Mouse (Mus musculus): ENCODE results near the gene Foxn1. TPM values are rescaled to one million over a fixed set of nuclear protein-coding genes. Genes with fewer than 3 reads are reported as not detected.

Foxn1 gene
- total and polyA plus RNA-seq, 2 experiments from 2014 or later = not detected

DNA sequence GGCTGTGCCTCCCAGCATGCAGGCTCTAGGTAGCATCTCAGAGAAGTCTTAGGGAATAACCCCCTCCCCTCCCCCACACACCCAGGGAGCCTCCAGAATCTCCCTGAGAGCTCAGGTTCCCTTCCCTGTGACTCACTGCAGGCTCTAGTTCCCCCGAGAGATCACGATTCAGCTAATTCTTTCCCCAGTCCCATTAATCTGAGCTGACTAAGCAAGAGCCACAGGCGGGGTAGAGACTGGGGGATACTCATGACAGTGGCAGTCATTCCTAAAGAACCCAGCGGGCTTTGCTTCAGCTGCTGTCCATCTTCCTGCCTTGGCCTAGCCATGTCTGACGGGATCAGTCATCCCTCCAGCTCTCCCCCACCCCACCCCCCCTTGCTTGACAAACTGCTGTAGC, 3.7 kb downstream of the Foxn1 start:
- no peak overlapping the region for H3K27ac ChIP-seq (ENCODE audit: low read depth)
- 35% methylated on average over 5 of the region's 5 CpGs for WGBS
- H3K4me3 ChIP-seq (ENCODE audit: low read depth, low read length) = no peak overlapping the region
- DNase-seq (ENCODE audit: low spot score) (no peak), ATAC-seq (ENCODE audit: insufficient read depth, low read depth) (no peak)
- no peaks in the 10 kb centered on the region for H3K9me3 ChIP-seq (replicated peaks; ENCODE audit: control insufficient read depth, low read length)
- H3K36me3 ChIP-seq (replicated peaks; ENCODE audit: control insufficient read depth, insufficient read depth, low read length) = no peaks in the 10 kb centered on the region
- H3K4me2 ChIP-seq (ENCODE audit: low read depth, low read length) = no peak overlapping the region
- 0 out of 2 replicates have a peak, but pooled peaks cover 3% of the 10 kb centered on the region for H3K27me3 ChIP-seq (ENCODE audit: control insufficient read depth, insufficient read depth, low read length)
- no peak overlapping the region for H3K9ac ChIP-seq (replicated peaks; ENCODE audit: low read depth, low read length)
- no peaks in the 10 kb centered on the region for H3K4me1 ChIP-seq (ENCODE audit: control insufficient read depth, insufficient read depth)
- TF ChIP-seq EP300 (IDR thresholded peaks at IDR 0.05; ENCODE audit: low read depth) = no peak
- no peak for TF ChIP-seq CTCF (IDR thresholded peaks at IDR 0.05; ENCODE audit: low read depth)

DNA sequence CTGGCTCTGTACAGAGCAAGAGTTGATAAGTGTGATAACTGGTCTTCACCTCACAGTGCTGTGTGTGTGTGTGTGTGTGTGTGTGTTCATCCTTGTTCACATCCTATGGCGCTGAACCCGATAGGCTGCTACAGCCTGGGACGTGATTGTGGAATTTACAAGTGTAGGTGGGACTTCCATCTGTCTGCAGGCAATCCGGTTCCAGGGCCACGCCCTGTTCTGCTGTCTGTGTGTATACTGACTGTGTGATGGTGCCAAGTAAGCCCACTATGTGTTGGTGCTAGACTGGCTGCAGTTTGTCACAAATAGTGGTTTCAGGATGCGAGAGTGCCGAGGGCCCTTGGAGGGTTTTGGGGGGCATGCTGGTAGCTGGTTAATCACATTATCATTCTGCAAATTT, 4.1 kb downstream of the Foxn1 start:
- 0 out of 2 replicates have a peak, but pooled peaks cover 3% of the 10 kb centered on the region for H3K27me3 ChIP-seq (ENCODE audit: control insufficient read depth, insufficient read depth, low read length)
- 74% methylated on average over 7 of the region's 7 CpGs for WGBS

DNA sequence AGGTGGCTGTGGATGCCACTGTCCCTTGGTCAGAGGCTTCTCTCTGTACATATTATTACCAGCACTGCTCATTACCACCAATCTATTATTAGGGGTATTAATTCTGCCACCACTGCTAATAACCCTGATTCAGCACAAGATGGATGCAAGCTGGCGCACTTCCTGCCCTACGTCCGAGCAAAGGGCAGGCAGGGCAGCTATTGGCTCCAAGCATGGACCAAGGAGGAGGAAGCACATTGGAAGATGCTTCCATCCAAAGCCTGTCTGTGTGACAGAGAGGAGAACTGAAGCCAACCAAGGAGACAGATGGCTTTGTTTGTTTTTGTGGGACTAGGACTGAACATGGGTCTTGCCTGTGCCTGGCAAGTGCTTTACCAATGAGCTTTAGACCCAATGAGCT, 5.4 kb downstream of the Foxn1 start:
- Histone ChIP-seq H3K27me3 (ENCODE audit: control insufficient read depth, insufficient read depth, low read length) (0 out of 2 replicates have a peak, but pooled peaks cover 3% of the 10 kb centered on the region), H3K4me3 (ENCODE audit: low read depth, low read length) (no peak overlapping the region), H3K9ac (replicated peaks; ENCODE audit: low read depth, low read length) (no peak overlapping the region), H3K9me3 (replicated peaks; ENCODE audit: control insufficient read depth, low read length) (no peaks in the 10 kb centered on the region), H3K36me3 (replicated peaks; ENCODE audit: control insufficient read depth, insufficient read depth, low read length) (no peaks in the 10 kb centered on the region), H3K27ac (ENCODE audit: low read depth) (no peak overlapping the region), H3K4me1 (ENCODE audit: control insufficient read depth, insufficient read depth) (no peaks in the 10 kb centered on the region), H3K4me2 (ENCODE audit: low read depth, low read length) (no peak overlapping the region)
- TF ChIP-seq EP300 (IDR thresholded peaks at IDR 0.05; ENCODE audit: low read depth) (no peak), CTCF (IDR thresholded peaks at IDR 0.05; ENCODE audit: low read depth) (no peak)
- no peak for DNase-seq (ENCODE audit: low spot score)
- WGBS = 78% methylated on average over 3 of the region's 3 CpGs
- ATAC-seq (ENCODE audit: insufficient read depth, low read depth) = no peak

More for the DNA sequence above, 4.1 kb downstream of the Foxn1 start:
- no peak overlapping the region for H3K4me2 ChIP-seq (ENCODE audit: low read depth, low read length)
- no peaks in the 10 kb centered on the region for H3K4me1 ChIP-seq (ENCODE audit: control insufficient read depth, insufficient read depth)
- no peaks in the 10 kb centered on the region for H3K36me3 ChIP-seq (replicated peaks; ENCODE audit: control insufficient read depth, insufficient read depth, low read length)
- H3K9ac ChIP-seq (replicated peaks; ENCODE audit: low read depth, low read length) = no peak overlapping the region
- H3K9me3 ChIP-seq (replicated peaks; ENCODE audit: control insufficient read depth, low read length) = no peaks in the 10 kb centered on the region
- H3K4me3 ChIP-seq (ENCODE audit: low read depth, low read length) = no peak overlapping the region
- ATAC-seq (ENCODE audit: insufficient read depth, low read depth) (no peak), DNase-seq (ENCODE audit: low spot score) (no peak)
- TF ChIP-seq CTCF (IDR thresholded peaks at IDR 0.05; ENCODE audit: low read depth) (no peak), EP300 (IDR thresholded peaks at IDR 0.05; ENCODE audit: low read depth) (no peak)
- H3K27ac ChIP-seq (ENCODE audit: low read depth) = no peak overlapping the region

DNA sequence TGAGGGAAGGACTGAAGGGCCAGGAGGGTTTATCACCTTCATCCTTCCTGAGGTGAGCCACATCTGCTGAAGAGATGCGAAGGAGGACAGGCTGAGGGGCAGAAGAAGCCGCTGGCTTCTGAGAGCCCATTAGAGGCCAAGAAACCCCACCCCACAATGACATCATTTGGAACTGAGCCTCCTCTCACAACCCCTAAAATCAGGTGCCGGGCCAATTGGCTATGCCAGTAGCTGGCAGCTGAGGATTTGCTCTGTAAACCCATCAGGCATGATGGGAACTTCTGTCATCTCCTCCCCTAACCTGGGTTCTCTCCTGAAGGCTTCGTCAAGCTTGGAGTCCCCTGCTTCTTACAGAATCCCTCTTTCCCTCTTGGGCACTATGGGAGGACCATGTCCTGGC, 6.0 kb downstream of the Foxn1 start:
- Histone ChIP-seq H3K4me3 (ENCODE audit: low read depth, low read length) (no peak overlapping the region), H3K9me3 (replicated peaks; ENCODE audit: control insufficient read depth, low read length) (no peaks in the 10 kb centered on the region), H3K4me2 (ENCODE audit: low read depth, low read length) (no peak overlapping the region), H3K27ac (ENCODE audit: low read depth) (no peak overlapping the region), H3K9ac (replicated peaks; ENCODE audit: low read depth, low read length) (no peak overlapping the region), H3K4me1 (ENCODE audit: control insufficient read depth, insufficient read depth) (no peaks in the 10 kb centered on the region), H3K36me3 (replicated peaks; ENCODE audit: control insufficient read depth, insufficient read depth, low read length) (no peaks in the 10 kb centered on the region), H3K27me3 (ENCODE audit: control insufficient read depth, insufficient read depth, low read length) (0 out of 2 replicates have a peak, but pooled peaks cover 3% of the 10 kb centered on the region)
- DNase-seq (ENCODE audit: low spot score) (no peak), ATAC-seq (ENCODE audit: insufficient read depth, low read depth) (no peak)
- TF ChIP-seq CTCF (IDR thresholded peaks at IDR 0.05; ENCODE audit: low read depth) (no peak), EP300 (IDR thresholded peaks at IDR 0.05; ENCODE audit: low read depth) (no peak)
- 56% methylated on average over 4 of the region's 4 CpGs for WGBS

DNA sequence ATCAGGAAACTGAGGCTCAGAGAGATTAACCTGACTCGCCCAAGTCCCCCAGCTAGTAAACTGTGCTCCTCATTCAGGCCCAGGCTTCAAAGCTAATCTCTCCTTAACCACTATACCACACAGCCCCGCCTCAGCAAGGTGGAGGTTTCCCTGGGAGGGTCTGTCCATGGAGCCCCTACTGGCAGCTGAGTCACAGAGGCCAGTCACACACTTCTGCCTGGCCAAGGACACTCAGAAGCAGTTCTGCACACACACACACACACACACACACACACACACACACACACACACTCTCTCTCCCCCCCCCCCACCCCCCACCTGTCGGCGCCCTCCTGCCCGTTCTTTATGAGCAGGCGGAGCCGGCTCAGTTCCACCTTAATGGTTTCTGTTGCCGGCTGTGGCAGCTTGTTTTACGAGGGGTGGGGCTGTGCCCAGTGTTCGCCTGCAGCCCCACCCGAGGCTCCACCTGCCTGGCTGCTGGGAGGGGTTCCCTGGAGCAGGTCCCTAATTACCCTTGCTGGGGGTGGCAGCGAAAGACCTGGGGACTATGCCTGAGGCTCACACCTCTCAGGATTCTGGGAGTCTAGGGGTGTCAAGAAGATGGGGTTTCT, 8.7 kb downstream of the Foxn1 start:
- no peak overlapping the region for H3K27ac ChIP-seq (ENCODE audit: low read depth)
- ATAC-seq (ENCODE audit: insufficient read depth, low read depth) (no peak), DNase-seq (ENCODE audit: low spot score) (no peak)
- no peaks in the 10 kb centered on the region for H3K4me1 ChIP-seq (ENCODE audit: control insufficient read depth, insufficient read depth)
- H3K27me3 ChIP-seq (ENCODE audit: control insufficient read depth, insufficient read depth, low read length) = 0 out of 2 replicates have a peak, but pooled peaks cover 2% of the 10 kb centered on the region
- no peak for TF ChIP-seq EP300 (IDR thresholded peaks at IDR 0.05; ENCODE audit: low read depth)
- no peak for TF ChIP-seq CTCF (IDR thresholded peaks at IDR 0.05; ENCODE audit: low read depth)
- WGBS = 43% methylated on average over 11 of the region's 12 CpGs
- no peak overlapping the region for H3K4me3 ChIP-seq (ENCODE audit: low read depth, low read length)
- H3K9me3 ChIP-seq (replicated peaks; ENCODE audit: control insufficient read depth, low read length) = no peaks in the 10 kb centered on the region
- no peak overlapping the region for H3K4me2 ChIP-seq (ENCODE audit: low read depth, low read length)
- no peaks in the 10 kb centered on the region for H3K36me3 ChIP-seq (replicated peaks; ENCODE audit: control insufficient read depth, insufficient read depth, low read length)
- H3K9ac ChIP-seq (replicated peaks; ENCODE audit: low read depth, low read length) = no peak overlapping the region

DNA sequence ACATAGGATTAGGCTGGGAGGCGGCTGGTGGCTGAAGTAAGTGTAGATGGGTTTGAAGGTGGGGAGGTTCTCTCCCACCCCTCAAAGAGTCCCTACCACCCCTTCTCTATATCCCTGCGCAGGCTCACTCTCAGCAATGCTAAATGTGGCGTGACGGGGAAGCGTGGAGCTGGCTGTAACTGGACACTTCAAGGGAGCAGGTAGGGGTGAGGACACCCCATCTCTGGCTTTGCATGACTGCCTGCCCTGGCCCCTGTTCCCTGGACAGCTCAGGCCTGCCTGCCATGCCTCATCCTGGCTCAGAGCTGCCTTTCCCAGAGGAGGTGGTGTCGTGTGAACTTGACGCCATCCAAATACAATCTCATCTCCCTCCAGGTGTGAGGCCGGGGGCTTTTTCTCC, 12.2 kb downstream of the Foxn1 start:
- H3K4me3 ChIP-seq (ENCODE audit: low read depth, low read length) = no peak overlapping the region
- no peaks in the 10 kb centered on the region for H3K27me3 ChIP-seq (ENCODE audit: control insufficient read depth, insufficient read depth, low read length)
- no peak for DNase-seq (ENCODE audit: low spot score)
- H3K9me3 ChIP-seq (replicated peaks; ENCODE audit: control insufficient read depth, low read length) = no peaks in the 10 kb centered on the region
- no peak overlapping the region for H3K27ac ChIP-seq (ENCODE audit: low read depth)
- ATAC-seq (ENCODE audit: insufficient read depth, low read depth) = no peak
- no peak overlapping the region for H3K4me2 ChIP-seq (ENCODE audit: low read depth, low read length)
- TF ChIP-seq CTCF (IDR thresholded peaks at IDR 0.05; ENCODE audit: low read depth) (no peak), EP300 (IDR thresholded peaks at IDR 0.05; ENCODE audit: low read depth) (no peak)
- 73% methylated on average over 8 of the region's 8 CpGs for WGBS
- H3K36me3 ChIP-seq (replicated peaks; ENCODE audit: control insufficient read depth, insufficient read depth, low read length) = no peaks in the 10 kb centered on the region
- no peaks in the 10 kb centered on the region for H3K4me1 ChIP-seq (ENCODE audit: control insufficient read depth, insufficient read depth)
- H3K9ac ChIP-seq (replicated peaks; ENCODE audit: low read depth, low read length) = no peak overlapping the region
